7 mouse cellular contexts compared by ENCODE assay signal in the genomic region with DNA sequence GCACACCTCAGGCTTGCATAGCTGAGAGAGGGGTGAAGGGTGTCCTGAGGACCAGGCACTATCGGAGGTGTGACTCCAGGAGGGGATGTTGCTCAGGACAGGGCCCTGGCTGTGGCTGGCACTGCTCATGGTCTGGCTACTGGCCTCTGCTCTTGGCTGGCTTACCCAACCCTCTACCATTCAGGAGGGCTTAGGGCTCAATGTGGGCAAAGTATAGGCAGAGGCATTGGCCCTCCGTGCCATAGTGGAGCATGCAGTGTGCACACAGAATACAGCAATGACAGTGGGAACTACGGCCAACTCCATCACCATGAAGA.
DNase-seq lines count a peak whose midpoint lies in the region; ATAC-seq and TF ChIP-seq lines count a peak whose summit lies in the region.

No protein-coding gene starts in this region.

- intact Hi-C loops in left cerebral cortex, adult 2 months (cut with DNase I): loop anchor here (5.0 kb wide), 1 partner anchor 888 kb away; no protein-coding TSS in a partner anchor

- TF ChIP-seq POLR2A in olfactory bulb, adult 2 months (IDR thresholded peaks at IDR 0.05; ENCODE audit: insufficient read depth, low read depth, low read length): no peak

- no peak overlapping the region for H3K9ac ChIP-seq in forebrain, embryonic 15.5 days (replicated peaks)
- H3K9ac ChIP-seq in limb, embryonic 12.5 days (replicated peaks): no peak overlapping the region; the same call in 1 of the 2 replicates

- peaks cover 60% of the 10 kb centered on the region for H3K4me1 ChIP-seq in forebrain, embryonic 15.5 days
- peaks cover 55% of the 10 kb centered on the region for H3K4me1 ChIP-seq in limb, embryonic 12.5 days (replicated peaks)
- H3K4me1 ChIP-seq in olfactory bulb, adult 2 months (ENCODE audit: control insufficient read depth, insufficient read depth, low read length): peaks cover 62% of the 10 kb centered on the region

- peak overlapping the region; percentile 59; the same call in 1 of the 2 replicates for H3K27ac ChIP-seq in left cerebral cortex, adult 2 months
- H3K27ac ChIP-seq in forebrain, embryonic 15.5 days (replicated peaks): peak overlapping the region; percentile 57
- H3K27ac ChIP-seq in limb, embryonic 12.5 days: peak overlapping the region; percentile 92
- peak overlapping the region; percentile 23 for H3K27ac ChIP-seq in olfactory bulb, adult 2 months (ENCODE audit: insufficient read depth, low read depth, low read length)

- no peak for DNase-seq in left cerebral cortex, adult 2 months (ENCODE audit: extremely low spot score in 1 of 2, low spot score in 2 of 2)
- DNase-seq in left cerebral cortex, adult 9 months (ENCODE audit: low spot score in 2 of 2): no peak
- no peak for DNase-seq in layer of hippocampus, adult 18-20 months (ENCODE audit: low spot score in 2 of 2)
- DNase-seq in MN1 (ENCODE audit: low spot score): no peak

- peaks cover 3% of the 10 kb centered on the region; the same call in 1 of the 2 replicates for H3K36me3 ChIP-seq in forebrain, embryonic 15.5 days
- H3K36me3 ChIP-seq in limb, embryonic 12.5 days: peaks cover 32% of the 10 kb centered on the region

- H3K4me2 ChIP-seq in forebrain, embryonic 15.5 days (replicated peaks): no peak overlapping the region
- H3K4me2 ChIP-seq in limb, embryonic 12.5 days: no peak overlapping the region

- no peaks in the 10 kb centered on the region for H3K27me3 ChIP-seq in forebrain, embryonic 15.5 days
- H3K27me3 ChIP-seq in limb, embryonic 12.5 days: no peaks in the 10 kb centered on the region

- WGBS in forebrain, embryonic 15.5 days: 61% methylated on average over 3 of the region's 3 CpGs
- WGBS in limb, embryonic 12.5 days: 73% methylated on average over 3 of the region's 3 CpGs
- 52% methylated on average over 3 of the region's 3 CpGs for WGBS in olfactory bulb, adult 2 months

- ATAC-seq in forebrain, embryonic 15.5 days (replicated peaks): peak; percentile 39
- ATAC-seq in limb, embryonic 12.5 days (ENCODE audit: insufficient number of reproducible peaks, insufficient read depth, low FRiP score, low TSS enrichment, low read depth): peak; percentile 15; the same call in 1 of the 2 replicates

- H3K9me3 ChIP-seq in forebrain, embryonic 15.5 days: no peaks in the 10 kb centered on the region
- H3K9me3 ChIP-seq in limb, embryonic 12.5 days: no peaks in the 10 kb centered on the region

- no peak overlapping the region for H3K4me3 ChIP-seq in left cerebral cortex, adult 2 months
- H3K4me3 ChIP-seq in forebrain, embryonic 15.5 days: no peak overlapping the region
- no peak overlapping the region for H3K4me3 ChIP-seq in limb, embryonic 12.5 days (replicated peaks)
- no peak overlapping the region for H3K4me3 ChIP-seq in olfactory bulb, adult 2 months (ENCODE audit: insufficient read depth, low read depth, low read length)

- no peak for TF ChIP-seq CTCF in left cerebral cortex, adult 2 months (IDR thresholded peaks at IDR 0.05)
- TF ChIP-seq CTCF in olfactory bulb, adult 2 months (IDR thresholded peaks at IDR 0.05; ENCODE audit: insufficient read depth, low read depth, low read length): no peak

Comparison
In these comparisons a context has a peak if more than half of its experiments do, and no peak if none do; other contexts are left out.
1. H3K27ac ChIP-seq: peak in every context shown above with its lines; median percentile 92 in limb, embryonic 12.5 days; 59 in left cerebral cortex, adult 2 months; 57 in forebrain, embryonic 15.5 days; 23 in olfactory bulb, adult 2 months.